Mouse (Mus musculus): ENCODE measurements around the gene Epha7. TPM values are rescaled to one million over a fixed set of nuclear protein-coding genes. Genes with fewer than 3 reads are reported as not detected.

The Epha7 gene
- polyA plus RNA-seq, 1 experiment from 2014 or later = 61.3 TPM

- DNase-seq (no peak), ATAC-seq (ENCODE audit: insufficient read depth) (no peak; the same call in 1 of the 2 replicates)
- no peak overlapping the region for H3K9ac ChIP-seq
- peaks cover 36% of the 10 kb centered on the region for H3K36me3 ChIP-seq (ENCODE audit: insufficient read depth)
- H3K27ac ChIP-seq (ENCODE audit: low read depth) = no peak overlapping the region
- no peaks in the 10 kb centered on the region for H3K9me3 ChIP-seq (ENCODE audit: low read depth, low read length)
- no peaks in the 10 kb centered on the region for H3K27me3 ChIP-seq (ENCODE audit: insufficient read depth, low read length)
- no peaks in the 10 kb centered on the region for H3K4me1 ChIP-seq (ENCODE audit: insufficient read depth)
- WGBS = 80% methylated on average over 9 of the region's 9 CpGs
- no peak overlapping the region for H3K4me2 ChIP-seq
- TF ChIP-seq CTCF (IDR thresholded peaks at IDR 0.05; ENCODE audit: low read depth) = no peak
- H3K4me3 ChIP-seq (ENCODE audit: low read depth, low read length) = no peak overlapping the region
These were observed 148.1 kb downstream of the Epha7 start for GRCm38 (mm10) chr4:28960889-28961560.

GRCm38 (mm10) chr4:28967584-28968315 is 154.8 kb downstream of the Epha7 start:
- no peak for DNase-seq
- no peak overlapping the region for H3K4me2 ChIP-seq
- no peak overlapping the region for H3K27ac ChIP-seq (ENCODE audit: low read depth)
- no peaks in the 10 kb centered on the region for H3K27me3 ChIP-seq (ENCODE audit: insufficient read depth, low read length)
- H3K9me3 ChIP-seq (ENCODE audit: low read depth, low read length) = no peaks in the 10 kb centered on the region
- H3K9ac ChIP-seq = no peak overlapping the region
- H3K36me3 ChIP-seq (ENCODE audit: insufficient read depth) = peaks cover 22% of the 10 kb centered on the region
- 61% methylated on average over 3 of the region's 3 CpGs for WGBS
- no peaks in the 10 kb centered on the region for H3K4me1 ChIP-seq (ENCODE audit: insufficient read depth)
- TF ChIP-seq CTCF (IDR thresholded peaks at IDR 0.05; ENCODE audit: low read depth) = no peak
- no peak for ATAC-seq (ENCODE audit: insufficient read depth)
- H3K4me3 ChIP-seq (ENCODE audit: low read depth, low read length) = no peak overlapping the region

- Histone ChIP-seq H3K9ac (no peak overlapping the region), H3K27ac (ENCODE audit: low read depth) (no peak overlapping the region), H3K9me3 (ENCODE audit: low read depth, low read length) (no peaks in the 10 kb centered on the region), H3K4me2 (no peak overlapping the region), H3K4me3 (ENCODE audit: low read depth, low read length) (no peak overlapping the region), H3K27me3 (ENCODE audit: insufficient read depth, low read length) (no peaks in the 10 kb centered on the region), H3K4me1 (ENCODE audit: insufficient read depth) (no peaks in the 10 kb centered on the region), H3K36me3 (ENCODE audit: insufficient read depth) (no peaks in the 10 kb centered on the region)
- peak; percentile 59; the same call in 1 of the 2 replicates for ATAC-seq (ENCODE audit: insufficient read depth)
- 23% methylated on average over 3 of the region's 3 CpGs for WGBS
- no peak for TF ChIP-seq CTCF (IDR thresholded peaks at IDR 0.05; ENCODE audit: low read depth)
- DNase-seq = peak; percentile 48
These were observed 185.7 kb downstream of the Epha7 start for GRCm38 (mm10) chr4:28998462-28999286.

- H3K4me1 ChIP-seq (ENCODE audit: insufficient read depth) = no peaks in the 10 kb centered on the region
- no peak overlapping the region for H3K9ac ChIP-seq
- H3K36me3 ChIP-seq (ENCODE audit: insufficient read depth) = no peaks in the 10 kb centered on the region
- 39% methylated on average over 2 of the region's 2 CpGs for WGBS
- H3K9me3 ChIP-seq (ENCODE audit: low read depth, low read length) = no peaks in the 10 kb centered on the region
- DNase-seq (peak; percentile 16), ATAC-seq (ENCODE audit: insufficient read depth) (no peak)
- no peak overlapping the region for H3K4me3 ChIP-seq (ENCODE audit: low read depth, low read length)
- TF ChIP-seq CTCF (IDR thresholded peaks at IDR 0.05; ENCODE audit: low read depth) = no peak
- no peak overlapping the region for H3K27ac ChIP-seq (ENCODE audit: low read depth)
- H3K4me2 ChIP-seq = no peak overlapping the region
- H3K27me3 ChIP-seq (ENCODE audit: insufficient read depth, low read length) = no peaks in the 10 kb centered on the region
These were observed 186.3 kb downstream of the Epha7 start for GRCm38 (mm10) chr4:28999287-28999595.

GRCm38 (mm10) chr4:29010333-29010732 is 197.4 kb downstream of the Epha7 start:
- no peak overlapping the region for H3K9ac ChIP-seq
- H3K4me1 ChIP-seq (ENCODE audit: insufficient read depth) = no peaks in the 10 kb centered on the region
- WGBS = 89% methylated on average over 3 of the region's 3 CpGs
- H3K36me3 ChIP-seq (ENCODE audit: insufficient read depth) = no peaks in the 10 kb centered on the region
- no peak overlapping the region for H3K4me2 ChIP-seq
- TF ChIP-seq CTCF (IDR thresholded peaks at IDR 0.05; ENCODE audit: low read depth) = no peak
- H3K4me3 ChIP-seq (ENCODE audit: low read depth, low read length) = no peak overlapping the region
- H3K27ac ChIP-seq (ENCODE audit: low read depth) = no peak overlapping the region
- H3K9me3 ChIP-seq (ENCODE audit: low read depth, low read length) = no peaks in the 10 kb centered on the region
- DNase-seq = no peak
- H3K27me3 ChIP-seq (ENCODE audit: insufficient read depth, low read length) = no peaks in the 10 kb centered on the region
- ATAC-seq (ENCODE audit: insufficient read depth) = no peak

Measured in lung, embryonic 14.5 days (tissue).